Mouse (Mus musculus): ENCODE measurements at regions not wholly inside any gene's neighbourhood (a gene's known extent, or its start where the extent isn't known, plus 50 kb on each side); places are given as distances from the start of the nearest gene placed in this dataset.

DNA sequence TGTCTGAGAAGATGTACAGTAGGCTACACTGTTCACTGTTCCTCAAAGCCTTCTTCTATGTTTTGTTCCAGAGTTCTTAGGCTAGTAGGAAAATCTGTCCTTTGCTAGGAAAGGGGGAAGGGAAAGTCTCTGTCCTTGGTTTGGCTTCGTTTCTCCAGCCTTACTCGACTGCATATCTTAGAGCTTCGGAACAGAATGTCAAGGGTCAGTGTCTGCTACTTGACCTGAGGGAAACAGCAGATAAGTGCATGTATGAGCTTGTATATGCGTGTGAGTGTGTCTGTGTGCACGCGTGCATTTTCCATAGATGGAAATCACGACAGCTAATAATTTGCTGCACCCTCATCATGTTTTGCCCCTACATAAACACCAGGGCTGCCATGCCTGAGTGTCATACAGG lies 52.6 kb upstream of the Tgfbr2 start:
- no peak for DNase-seq
